Mouse (Mus musculus) liver, adult 2 months (tissue): ENCODE results near the gene Serpinb9d.
"Not testable (repeated sequence)": the region's sequence is repeated elsewhere in the genome, so short reads cannot be mapped to it uniquely, and the experiment has no call there.

Experiments used
- CTCF ChIP-seq: fragments of 200-500 bp; IDR thresholded peaks from 2 replicates; pipeline ENCODE4 v1.5.1; 2011; ENCODE audit warnings: low read depth, low read length, control low read depth
- POLR2A ChIP-seq: fragments of 200-500 bp; IDR thresholded peaks from 2 replicates; pipeline ENCODE4 v1.6.1; 2011; ENCODE audit warnings: low read length, control low read depth; ENCODE audit not compliant: insufficient read depth; ENCODE audit errors: extremely low read depth

DNA sequence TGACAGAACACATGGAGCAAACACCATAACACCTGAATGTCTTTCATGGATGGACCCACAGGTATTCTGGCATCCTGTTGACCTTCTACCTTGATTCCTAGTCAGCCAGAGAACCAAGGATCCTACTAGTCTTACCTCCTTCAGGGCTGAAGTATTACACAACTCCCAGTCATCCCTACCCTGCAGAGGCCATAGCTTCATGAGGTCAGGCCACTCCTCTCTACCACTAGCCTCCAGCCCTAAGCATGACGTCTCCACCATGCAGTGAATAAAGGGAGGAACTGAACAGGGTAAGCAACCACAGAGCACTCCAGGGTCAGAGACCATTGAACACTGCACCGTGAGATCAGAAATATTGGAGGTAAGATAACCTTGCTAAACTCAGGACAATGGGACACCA, 56.6 kb downstream of the Serpinb9d start, which contains the start of gene Serpinb9e:
- TF ChIP-seq CTCF, POLR2A: not testable (repeated sequence)
